Mouse (Mus musculus): Measurements from ENCODE around the gene Cd163l1.

- TF ChIP-seq POLR2A (IDR thresholded peaks at IDR 0.05; ENCODE audit: low read depth, low read length) (no peak), CTCF (IDR thresholded peaks at IDR 0.05; ENCODE audit: borderline replicate concordance, insufficient read depth, low read length) (no peak)
Observed at GRCm38 (mm10) chr7:140170863-140171262, 47.2 kb upstream of the Cd163l1 start.

Measured in embryonic fibroblast, embryonic 13.5 days (primary cell).